Mouse (Mus musculus) myocyte (in vitro differentiated cells): Measurements from ENCODE around the gene Ets2.

Source experiments
- E2F4 ChIP-seq: IDR thresholded peaks from one replicate; pipeline ENCODE4 v1.6.1; 2011; ENCODE audit warnings: mild to moderate bottlenecking, control low read depth, moderate library complexity; ENCODE audit not compliant: insufficient read depth
- POLR2A ChIP-seq: IDR thresholded peaks from one replicate; pipeline ENCODE4 v1.6.1; 2011; ENCODE audit warnings: low read depth, mild to moderate bottlenecking, control low read depth, moderate library complexity; ENCODE audit not compliant: insufficient read length
- USF1 ChIP-seq: IDR thresholded peaks from one replicate; pipeline ENCODE4 v1.6.1; 2011; ENCODE audit warnings: low read depth, mild to moderate bottlenecking, control low read depth, moderate library complexity

- TF ChIP-seq E2F4 (no peak), USF1 (no peak), POLR2A (no peak)
These were observed 15.8 kb downstream of the Ets2 start for GRCm38 (mm10) chr16:95717631-95718030.
